Mouse (Mus musculus) spleen, adult 2 months (tissue): Measurements from ENCODE around the gene Wrap53.

Experiments used
- CTCF ChIP-seq: fragments of 200-500 bp; IDR thresholded peaks from 2 replicates; pipeline ENCODE4 v1.5.1; 2011; ENCODE audit warnings: mild to moderate bottlenecking, inconsistent platforms; ENCODE audit not compliant: insufficient read depth, insufficient read length, insufficient replicate concordance; ENCODE audit errors: extremely low read depth
- POLR2A ChIP-seq: fragments of 200-500 bp; IDR thresholded peaks from 2 replicates; pipeline ENCODE4 v1.6.1; 2011; ENCODE audit warnings: low read depth, low read length, inconsistent platforms

DNA sequence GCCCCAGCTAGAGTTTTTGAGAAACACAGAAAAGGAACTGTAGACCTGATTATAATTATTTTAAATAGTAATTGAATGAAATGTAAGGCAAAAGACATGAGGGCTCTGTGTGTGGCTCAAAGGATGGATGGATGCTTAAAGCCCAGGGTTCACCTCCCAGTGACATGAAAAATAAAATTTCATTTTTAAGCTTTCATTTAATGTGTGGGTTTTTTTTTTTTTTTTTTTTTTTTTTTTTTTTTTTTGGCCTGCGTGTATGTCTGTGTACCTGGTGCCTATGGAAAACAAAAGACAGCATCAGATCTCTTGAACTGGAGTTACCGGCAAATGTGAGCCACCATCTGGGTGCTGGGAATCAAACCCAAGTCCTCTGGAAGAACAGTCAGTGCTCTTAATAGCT lies 39.4 kb downstream of the Wrap53 start:
- no peak for TF ChIP-seq CTCF
- TF ChIP-seq POLR2A: no peak
